Mouse (Mus musculus): Measurements from ENCODE around the gene AI481877.

AI481877 gene

DNA sequence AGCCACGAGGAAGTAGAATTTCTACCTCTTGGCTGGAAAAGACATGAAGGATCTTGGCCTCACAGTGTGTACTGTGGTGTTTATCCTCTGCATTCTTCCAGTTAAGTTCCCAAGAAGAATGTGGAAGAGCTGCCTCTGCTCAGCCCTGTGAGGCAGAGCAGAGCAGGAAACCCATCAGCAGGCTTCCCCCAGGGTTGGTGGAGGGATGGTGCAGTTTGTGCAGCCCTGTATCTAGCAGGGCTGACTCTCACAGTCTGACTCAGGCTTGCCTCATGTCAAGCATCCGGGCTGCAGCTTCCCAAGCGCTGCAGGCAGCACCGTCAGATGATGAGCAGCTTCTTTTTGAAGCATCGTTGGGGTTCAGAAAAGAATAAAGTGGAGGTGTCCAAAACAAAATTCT lies 10.3 kb upstream of the AI481877 start:
- in situ Hi-C loops (cut with MboI; ENCODE audit: unreplicated experiment in 2 of 2) = no loop called here

DNA sequence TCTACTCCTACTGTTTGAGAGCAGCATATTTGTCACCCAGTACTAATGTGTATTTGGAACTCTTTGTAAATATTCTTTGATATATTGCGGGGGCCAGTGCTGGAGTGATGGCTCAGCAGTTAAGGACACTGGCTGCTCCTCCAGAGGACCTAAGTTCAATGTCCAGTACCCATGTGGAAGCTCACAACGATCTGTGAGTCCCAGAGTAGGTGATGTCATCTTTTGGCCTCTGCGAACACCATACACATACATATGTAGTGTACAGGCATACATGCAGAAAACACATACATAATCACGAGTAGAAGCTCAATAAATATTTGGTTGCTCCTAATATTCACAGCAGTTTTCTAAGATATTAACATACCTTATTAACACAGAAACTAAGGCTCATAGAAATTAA lies 9.8 kb downstream of the AI481877 start:
- in situ Hi-C loops (cut with MboI; ENCODE audit: unreplicated experiment in 2 of 2) = loop anchor here in 1 of 2 experiments (10.0 kb wide), 1 partner anchor 56 kb away; the partner anchor contains the start of gene Ugcg

DNA sequence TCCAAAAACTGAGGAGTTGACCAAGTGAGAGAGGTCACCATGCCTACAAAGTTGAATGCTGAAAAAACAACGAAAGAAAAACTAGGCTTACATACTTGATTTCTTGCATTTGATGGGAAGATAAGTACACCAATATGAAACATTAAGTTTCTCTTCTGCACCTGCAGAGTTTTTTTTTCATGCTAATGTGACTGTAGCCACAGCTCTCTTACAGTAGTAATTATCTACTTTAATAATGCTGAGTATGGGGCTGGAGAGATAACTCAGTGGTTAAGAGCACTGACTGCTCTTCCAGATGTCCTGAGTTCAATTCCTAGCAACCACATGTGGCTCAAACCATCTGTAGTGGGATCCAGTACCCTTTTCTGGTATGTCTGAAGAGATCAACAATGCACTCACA lies 13.7 kb downstream of the AI481877 start:
- in situ Hi-C loops (cut with MboI; ENCODE audit: unreplicated experiment in 2 of 2) = loop anchor here in 1 of 2 experiments (10.0 kb wide), 1 partner anchor 60 kb away; the partner anchor contains the start of gene Ugcg

DNA sequence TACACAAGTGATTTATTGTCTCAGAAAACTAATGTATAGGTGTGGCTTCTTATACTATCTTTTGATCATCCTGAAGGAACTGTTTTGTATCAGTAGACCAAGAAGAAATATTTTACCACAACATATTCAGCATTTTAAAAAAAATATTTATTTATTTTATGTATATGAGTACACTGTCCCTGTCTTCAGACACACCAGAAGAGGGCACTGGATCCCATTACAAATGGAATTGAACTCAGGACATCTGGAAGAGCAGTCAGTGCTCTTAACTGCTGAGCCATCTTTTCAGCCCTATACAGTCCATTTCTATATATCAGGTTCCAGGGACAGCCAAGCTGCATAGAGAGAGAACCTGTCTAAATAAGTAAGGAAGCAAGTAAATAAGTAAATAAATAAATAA lies 15.2 kb downstream of the AI481877 start:
- in situ Hi-C loops (cut with MboI; ENCODE audit: unreplicated experiment in 2 of 2) = loop anchor here in 1 of 2 experiments (10.0 kb wide), 1 partner anchor 61 kb away; the partner anchor contains the start of gene Ugcg

DNA sequence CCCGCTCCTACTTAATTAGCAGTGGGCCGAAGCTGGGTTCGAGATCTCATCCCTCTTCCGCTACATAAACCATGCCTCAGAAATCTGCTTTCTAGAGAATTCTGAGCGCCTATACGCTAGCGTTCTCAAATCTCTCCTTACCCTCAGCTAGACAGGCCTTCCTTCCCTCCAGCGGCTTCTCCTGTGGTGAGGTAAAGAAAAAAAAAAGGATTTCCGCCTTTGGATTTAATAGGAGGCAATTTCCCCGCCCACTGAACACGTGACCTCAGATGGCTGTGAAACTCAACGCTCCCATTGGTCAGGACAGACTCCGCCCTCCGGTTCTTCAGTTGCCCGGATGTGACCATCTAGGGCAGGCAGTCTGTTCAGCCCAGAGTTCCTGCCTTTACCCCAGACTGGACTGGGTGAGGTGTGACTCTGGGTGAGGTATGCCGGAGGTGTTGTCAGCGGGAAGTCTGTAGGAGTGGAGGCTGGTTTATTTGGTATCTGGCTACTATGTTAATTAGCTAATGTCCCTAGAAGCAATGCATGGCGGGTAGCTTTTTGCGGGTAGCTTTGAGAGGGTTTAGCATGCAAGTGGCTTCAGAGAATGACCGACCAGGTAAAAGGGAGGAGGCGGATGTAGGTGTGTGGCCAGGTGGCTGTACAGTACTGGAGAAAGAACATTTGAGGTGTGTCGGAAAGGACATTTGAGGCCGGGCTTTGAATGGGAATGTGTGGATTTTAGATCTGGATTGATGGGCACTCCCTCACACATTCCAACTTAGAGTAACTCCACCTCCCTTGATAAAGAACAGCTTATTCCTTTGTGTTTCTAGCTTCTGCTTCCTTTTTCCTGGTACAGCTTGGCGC lies 20.9 kb downstream of the AI481877 start:
- in situ Hi-C loops (cut with MboI; ENCODE audit: unreplicated experiment in 2 of 2) = no loop called here

DNA sequence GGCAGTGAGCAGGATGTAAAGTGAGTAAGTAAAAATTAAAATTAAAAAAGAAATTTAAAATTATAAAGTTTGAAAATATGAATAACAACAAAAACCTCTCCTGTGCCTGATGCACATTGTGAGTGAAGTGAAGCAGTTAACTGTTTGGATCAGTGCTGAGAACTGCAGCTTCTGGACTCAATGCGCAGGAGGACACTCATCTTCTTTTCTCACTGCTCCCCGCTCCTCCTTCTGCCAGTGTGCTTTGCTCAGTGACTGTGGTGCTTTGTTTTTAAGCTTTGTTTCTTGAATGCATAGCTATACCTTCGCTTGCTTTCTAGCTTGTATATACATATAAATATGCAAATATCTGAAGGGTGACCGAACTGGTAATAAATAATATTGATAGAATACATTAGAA lies 30.1 kb downstream of the AI481877 start:
- in situ Hi-C loops (cut with MboI; ENCODE audit: unreplicated experiment in 2 of 2) = no loop called here

DNA sequence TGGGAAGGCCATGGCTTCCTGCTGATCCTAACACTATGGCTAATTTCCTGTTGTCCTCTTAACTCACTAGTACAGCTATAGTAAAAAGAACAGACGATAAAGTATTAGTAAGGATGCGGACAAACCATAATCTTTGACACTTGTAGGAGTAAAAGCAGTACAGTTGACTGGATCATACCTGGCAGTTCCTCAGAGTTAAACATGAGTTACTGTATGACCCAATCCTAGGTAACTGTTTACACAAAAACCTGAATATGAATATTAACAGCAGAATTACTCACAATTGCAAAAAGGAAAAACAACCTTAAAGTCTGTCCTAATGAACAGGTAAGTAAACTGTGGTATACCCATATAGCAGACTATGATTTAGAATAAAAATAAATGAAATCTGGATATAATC lies 30.9 kb downstream of the AI481877 start:
- in situ Hi-C loops (cut with MboI; ENCODE audit: unreplicated experiment in 2 of 2) = no loop called here

DNA sequence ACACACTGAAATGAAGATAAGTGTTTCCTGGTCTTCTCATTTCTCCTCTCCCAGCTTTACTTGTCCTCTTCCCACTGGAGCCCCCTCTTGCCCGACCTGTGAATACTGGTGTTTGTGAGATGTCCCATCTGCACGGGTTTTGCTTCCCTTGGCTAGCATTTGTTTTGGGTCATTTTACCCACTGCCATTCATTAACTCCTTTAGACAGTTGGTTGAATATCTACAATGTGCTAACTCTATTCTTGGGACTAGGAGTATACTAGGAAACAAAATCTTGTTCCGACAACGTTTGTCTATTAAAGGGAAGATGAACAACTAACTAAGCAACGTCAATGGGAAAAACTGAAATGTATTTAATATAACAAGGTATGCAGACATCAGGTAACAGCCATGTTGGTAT lies 32.1 kb downstream of the AI481877 start:
- in situ Hi-C loops (cut with MboI; ENCODE audit: unreplicated experiment in 2 of 2) = no loop called here

DNA sequence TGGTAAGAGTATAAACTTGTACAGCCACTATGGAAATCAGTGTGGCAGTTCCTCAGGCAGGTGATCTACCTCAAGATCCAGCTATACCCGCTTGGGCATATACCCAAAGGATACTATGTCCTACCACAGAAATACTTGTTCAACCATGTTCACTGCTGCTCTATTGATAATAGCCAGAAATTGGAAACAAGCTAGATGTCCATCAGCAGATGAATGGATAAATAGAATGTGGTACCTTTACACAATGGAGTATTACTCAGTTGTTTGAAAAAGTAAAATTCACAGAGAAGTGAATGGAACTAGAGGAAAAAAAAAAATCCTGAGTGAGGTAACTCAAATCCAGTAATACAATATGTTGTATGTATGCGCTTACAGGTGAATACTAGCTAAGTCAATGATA lies 34.6 kb downstream of the AI481877 start:
- in situ Hi-C loops (cut with MboI; ENCODE audit: unreplicated experiment in 2 of 2) = no loop called here

DNA sequence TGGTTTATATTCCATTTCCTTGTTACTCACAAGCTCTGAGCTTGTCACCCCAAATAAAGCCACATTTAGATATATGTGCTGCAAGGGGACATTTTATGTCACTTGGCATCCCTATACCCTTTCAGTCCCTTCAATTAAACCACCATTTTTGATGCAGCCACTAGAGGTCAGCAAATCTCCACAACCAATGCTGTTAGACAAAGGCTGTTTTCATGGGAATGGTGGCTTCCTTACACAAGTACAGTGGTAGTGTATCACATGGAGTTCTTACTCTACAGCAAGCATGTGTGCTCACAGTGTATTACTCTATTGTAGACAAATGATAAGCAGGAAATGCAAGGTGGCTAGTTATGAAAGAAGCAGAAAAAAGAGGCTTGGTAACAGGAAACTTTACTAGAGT lies 42.4 kb downstream of the AI481877 start:
- in situ Hi-C loops (cut with MboI; ENCODE audit: unreplicated experiment in 2 of 2) = loop anchor here (5.0 to 25.0 kb wide), 9 partner anchors 88 to 678 kb away; partner anchors contain the start of gene Ugcg (in 2 of the 2)

DNA sequence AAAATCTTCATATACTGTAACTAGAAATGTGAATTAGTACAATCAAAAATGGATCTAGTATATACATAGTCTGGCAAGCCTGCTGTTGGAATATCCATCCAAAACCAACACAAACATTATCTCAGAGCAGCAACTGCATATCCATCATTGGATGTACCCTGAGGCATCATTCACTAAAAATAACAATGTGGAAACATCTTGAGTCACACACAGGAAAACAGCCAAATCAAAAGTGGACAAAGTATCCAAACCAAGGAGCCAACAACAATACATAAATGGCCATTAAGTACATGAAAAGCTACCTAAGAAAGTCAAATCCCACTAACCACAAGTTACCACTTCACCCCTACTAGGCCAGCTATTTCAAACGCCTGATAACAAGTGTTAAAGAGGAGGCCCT lies 49.4 kb downstream of the AI481877 start:
- in situ Hi-C loops (cut with MboI; ENCODE audit: unreplicated experiment in 2 of 2) = loop anchor here in 1 of 2 experiments (25.0 kb wide), 1 partner anchor 673 kb away; no protein-coding TSS in a partner anchor

DNA sequence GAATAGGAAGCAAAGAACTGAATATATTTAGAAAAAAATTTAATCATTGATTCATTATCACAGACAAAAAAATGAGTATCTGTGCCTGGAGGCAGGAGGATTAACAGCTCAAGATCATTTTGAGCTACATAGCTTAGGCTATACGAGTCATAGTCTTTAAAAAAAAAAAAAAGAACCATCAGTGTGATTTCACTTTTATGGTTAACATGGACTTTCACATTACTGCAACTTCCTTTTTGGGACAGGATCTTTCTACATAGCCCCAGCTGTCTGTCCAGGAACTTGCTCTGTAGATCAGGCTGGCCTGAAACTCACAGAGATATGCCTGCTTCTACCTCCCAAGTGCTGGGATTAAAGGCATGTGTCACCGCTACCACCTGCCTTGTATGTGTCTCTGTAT lies 55.4 kb downstream of the AI481877 start:
- in situ Hi-C loops (cut with MboI; ENCODE audit: unreplicated experiment in 2 of 2) = loop anchor here in 1 of 2 experiments (25.0 kb wide), 1 partner anchor 679 kb away; no protein-coding TSS in a partner anchor

DNA sequence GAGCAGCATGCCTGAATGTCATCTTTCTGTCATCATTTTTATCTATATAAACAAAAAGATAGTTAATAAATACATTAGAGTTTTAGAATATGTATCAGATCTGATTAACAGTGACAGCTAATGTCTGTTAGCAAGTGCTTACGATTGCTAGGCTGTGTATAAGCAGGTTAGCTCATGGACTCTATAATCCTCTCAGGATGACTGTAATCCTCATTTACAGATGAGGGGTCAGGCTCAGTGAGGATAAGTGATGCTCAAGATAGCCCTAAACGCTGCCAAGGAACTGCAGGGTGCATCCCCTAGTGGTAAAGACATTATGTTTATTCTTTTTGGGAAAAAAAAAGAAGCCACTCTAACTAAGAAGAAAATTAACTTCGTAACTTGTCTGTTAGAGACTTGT lies 69.5 kb downstream of the AI481877 start:
- in situ Hi-C loops (cut with MboI; ENCODE audit: unreplicated experiment in 2 of 2) = no loop called here

DNA sequence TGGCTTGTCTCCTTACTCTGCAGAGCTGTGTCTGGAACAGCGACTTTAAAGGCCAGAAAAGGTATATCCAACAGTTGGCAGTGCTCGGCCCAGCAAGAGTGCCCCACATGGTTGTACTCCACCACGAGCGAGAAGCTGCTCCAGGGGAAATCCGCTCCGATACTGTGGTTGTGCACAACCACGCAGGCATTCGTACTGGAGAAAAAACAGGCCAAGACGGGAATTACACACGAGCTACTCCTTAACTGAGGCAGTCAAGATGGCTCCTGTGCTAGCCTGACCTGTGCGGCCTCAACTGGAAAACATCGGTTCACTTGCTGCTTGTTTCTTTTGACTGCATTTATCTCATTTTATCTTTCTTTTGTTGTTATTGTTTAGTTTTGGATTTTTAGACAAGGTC lies 76.3 kb downstream of the AI481877 start:
- in situ Hi-C loops (cut with MboI; ENCODE audit: unreplicated experiment in 2 of 2) = no loop called here

DNA sequence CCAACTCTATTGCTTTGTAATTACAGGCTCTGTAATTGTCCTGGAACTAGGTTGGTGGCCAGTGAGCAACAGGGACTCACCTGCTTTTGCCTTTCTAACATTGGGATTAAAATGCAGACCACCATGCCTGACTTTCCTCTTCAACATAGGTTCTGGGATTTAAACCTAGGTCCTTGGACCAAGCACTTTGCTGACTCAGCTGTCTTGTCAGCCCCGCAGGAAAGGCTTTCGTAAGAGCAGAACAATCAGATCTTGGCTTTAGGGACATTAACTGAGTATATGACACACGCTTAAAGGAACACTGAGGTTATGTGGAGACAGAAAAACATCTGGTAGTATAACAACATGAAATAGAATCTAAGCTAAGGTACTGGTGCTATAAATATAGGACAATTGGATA lies 80.9 kb downstream of the AI481877 start:
- in situ Hi-C loops (cut with MboI; ENCODE audit: unreplicated experiment in 2 of 2) = no loop called here

DNA sequence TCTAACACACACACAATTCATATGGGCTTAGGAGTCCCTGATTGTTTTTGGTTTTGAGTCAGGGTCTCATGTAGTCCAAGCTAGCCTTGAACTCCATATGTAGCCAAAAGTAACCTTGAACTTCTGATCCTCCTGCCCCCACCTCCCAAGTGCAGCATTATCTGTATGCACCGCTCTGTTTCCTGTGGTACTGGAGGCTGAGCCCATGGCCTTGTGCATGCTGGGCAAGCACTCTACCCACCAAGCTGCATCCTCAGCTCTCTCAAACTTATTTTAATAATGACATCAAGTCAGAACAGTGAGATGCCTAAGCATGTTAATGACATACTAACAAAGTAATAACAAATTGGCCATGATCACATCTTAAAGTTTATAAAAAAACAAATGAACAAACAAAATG lies 87.7 kb downstream of the AI481877 start:
- in situ Hi-C loops (cut with MboI; ENCODE audit: unreplicated experiment in 2 of 2) = no loop called here

DNA sequence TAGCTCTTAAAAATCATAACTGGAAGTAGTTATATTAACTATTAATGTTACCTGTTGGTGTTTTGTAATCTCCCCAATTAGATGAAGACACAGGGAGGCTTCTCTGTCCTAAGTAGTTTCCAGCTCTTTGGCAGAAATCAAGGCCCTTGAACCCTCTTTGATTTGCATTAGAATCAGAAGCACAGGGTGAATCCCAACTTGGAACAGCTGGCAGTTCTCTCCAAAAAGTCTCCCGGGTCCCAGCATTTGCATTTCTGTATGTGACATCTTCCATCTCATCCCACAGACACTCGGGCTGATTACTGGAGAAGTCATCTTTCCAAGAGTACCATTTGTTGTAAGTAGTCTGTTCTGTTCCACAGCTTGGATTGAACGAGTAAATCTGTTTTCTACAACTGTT lies 91.6 kb downstream of the AI481877 start:
- in situ Hi-C loops (cut with MboI; ENCODE audit: unreplicated experiment in 2 of 2) = loop anchor here in 1 of 2 experiments (25.0 kb wide), 1 partner anchor 960 kb away; no protein-coding TSS in a partner anchor

DNA sequence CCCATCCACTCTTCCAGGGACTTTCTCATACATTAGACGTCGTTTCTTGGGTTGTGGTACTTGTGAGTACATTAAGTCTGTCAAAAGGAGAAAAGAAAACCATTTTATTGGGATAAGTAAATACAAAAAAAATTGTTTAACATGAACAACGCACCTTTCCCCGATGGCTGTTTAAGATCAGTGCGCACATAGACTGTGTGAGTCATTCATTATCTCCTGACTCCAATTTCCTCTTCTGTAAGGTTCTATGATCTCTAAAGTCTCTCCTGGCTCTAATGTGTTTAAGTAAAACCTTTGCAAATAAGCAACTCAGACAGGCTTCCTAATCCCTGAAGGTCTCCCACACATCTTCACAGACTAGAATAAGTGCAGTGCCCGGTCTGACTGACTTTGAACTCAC lies 94.9 kb downstream of the AI481877 start:
- in situ Hi-C loops (cut with MboI; ENCODE audit: unreplicated experiment in 2 of 2) = loop anchor here in 1 of 2 experiments (25.0 kb wide), 1 partner anchor 957 kb away; no protein-coding TSS in a partner anchor

DNA sequence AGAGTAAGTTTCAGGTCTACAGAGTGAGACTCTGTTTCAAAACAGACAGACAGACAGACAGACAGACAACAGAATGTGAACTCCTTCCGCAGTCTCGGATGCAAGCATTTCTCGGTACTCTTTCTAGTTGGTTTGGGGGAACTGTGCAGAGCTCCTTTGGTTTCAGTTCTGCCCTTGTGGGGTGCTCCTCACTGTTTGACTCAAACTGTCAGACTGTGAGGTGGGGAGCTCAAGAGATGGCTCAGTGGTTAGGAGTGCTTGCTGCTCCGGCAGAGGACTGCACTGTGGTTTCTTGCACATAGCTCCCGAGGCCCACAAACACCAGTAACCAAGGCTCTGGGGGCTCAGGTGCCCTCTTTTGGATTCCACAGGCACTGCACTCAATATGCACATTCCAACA lies 95.7 kb downstream of the AI481877 start:
- in situ Hi-C loops (cut with MboI; ENCODE audit: unreplicated experiment in 2 of 2) = loop anchor here in 1 of 2 experiments (25.0 kb wide), 1 partner anchor 956 kb away; no protein-coding TSS in a partner anchor

DNA sequence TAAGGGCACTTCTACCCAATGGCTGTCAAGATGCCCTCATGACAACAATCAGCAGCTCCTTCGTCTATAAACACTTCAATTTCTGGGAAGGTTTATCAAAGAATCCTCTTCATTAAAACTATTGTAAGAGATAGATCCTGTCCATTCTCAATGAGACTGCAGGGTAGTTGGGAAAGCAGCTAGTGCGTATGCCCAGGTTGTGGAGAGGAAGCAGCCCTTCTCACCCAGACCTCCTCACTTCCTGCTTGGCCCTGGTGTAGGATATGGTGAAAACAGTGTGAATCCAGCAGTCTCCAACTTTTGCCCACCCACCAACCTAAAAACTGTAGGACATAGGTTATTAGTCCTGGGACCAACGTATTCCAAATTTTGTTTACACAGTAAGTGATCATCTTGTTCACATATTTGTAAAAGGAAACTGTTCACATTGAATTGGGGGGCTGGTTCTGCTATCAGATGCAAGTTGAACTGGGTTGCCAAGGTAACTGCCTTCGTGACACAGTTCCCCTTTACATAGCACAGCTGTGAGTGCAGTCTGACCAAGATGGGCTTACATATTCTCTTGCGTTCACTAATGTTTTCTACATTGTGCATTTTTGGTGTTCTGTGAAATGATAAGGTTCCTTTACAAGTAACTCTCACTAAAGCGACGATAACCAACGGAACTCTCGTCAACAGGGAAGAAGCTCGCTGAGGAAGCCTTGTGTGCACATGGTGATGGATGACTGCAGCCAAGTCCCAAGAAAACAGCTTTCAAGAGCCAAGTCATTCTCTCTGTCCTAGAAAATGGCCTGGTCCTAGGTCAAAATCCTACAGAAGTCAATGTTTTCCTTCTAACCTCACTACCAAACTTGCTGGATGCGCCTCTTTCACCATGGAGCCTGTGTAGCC lies 98.1 kb downstream of the AI481877 start:
- in situ Hi-C loops (cut with MboI; ENCODE audit: unreplicated experiment in 2 of 2) = loop anchor here in 1 of 2 experiments (25.0 kb wide), 1 partner anchor 953 kb away; no protein-coding TSS in a partner anchor

DNA sequence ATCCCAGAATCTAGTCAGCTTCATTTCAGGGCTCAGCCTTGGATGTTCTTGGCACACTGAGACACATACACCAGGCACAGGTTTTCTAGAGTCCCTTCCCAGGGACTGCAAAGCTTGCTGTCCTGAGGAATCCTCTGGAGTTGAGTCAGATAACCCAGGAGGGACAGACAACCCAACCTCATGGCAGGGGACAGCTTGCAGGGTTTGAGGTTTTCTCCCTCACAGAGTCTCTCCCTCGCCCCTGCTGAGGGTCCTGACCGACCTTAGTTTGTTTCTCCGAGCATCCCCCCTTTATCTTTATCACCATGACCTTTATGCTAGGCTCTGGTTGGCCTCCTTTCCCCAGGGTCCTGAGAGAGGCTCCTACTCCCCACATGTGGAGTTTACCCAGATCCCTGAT lies 101.3 kb downstream of the AI481877 start:
- in situ Hi-C loops (cut with MboI; ENCODE audit: unreplicated experiment in 2 of 2) = loop anchor here (5.0 to 25.0 kb wide), 4 partner anchors 35 to 950 kb away; partner anchors contain the start of genes Gm20503 (in 2 of the 2) and Ptgr1 (in 1 of the 2)

All from v-Abl transformed pro-B cells (cell line).